Mouse (Mus musculus) cerebellum, postnatal 25 days (tissue): ENCODE data around the gene 4930512M02Rik.

Experiments
- DNase-seq, 2 experiments: peaks; one replicate each; pipeline ENCODE4 v3.0.0; 2021; ENCODE audit warnings: mixed read lengths in 2 of 2

The 4930512M02Rik gene

GRCm38 (mm10) chr11:11564266-11565044, 63.2 kb downstream of the 4930512M02Rik start:
- peak in 1 of 2 experiments; percentile 6 for DNase-seq

DNA sequence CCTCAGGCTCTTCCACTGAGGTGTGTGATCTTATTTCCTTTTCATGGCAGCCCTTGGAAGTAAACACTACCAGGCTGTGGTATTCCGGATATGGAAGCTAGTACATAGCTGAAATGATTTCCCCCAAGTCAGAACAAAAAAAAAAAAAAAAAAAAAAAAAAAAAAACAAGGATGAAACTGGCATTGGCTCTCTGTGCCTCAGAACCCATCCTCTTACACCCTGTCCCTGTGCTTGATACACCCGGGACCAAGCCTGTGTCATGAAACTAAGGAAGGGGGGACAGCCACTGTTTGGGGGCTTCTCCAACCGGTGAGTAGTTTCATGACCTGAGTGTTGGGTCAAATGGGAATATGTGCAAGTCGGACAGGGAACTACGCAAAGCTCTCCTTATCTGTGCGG, 66.5 kb downstream of the 4930512M02Rik start:
- DNase-seq: no peak

DNA sequence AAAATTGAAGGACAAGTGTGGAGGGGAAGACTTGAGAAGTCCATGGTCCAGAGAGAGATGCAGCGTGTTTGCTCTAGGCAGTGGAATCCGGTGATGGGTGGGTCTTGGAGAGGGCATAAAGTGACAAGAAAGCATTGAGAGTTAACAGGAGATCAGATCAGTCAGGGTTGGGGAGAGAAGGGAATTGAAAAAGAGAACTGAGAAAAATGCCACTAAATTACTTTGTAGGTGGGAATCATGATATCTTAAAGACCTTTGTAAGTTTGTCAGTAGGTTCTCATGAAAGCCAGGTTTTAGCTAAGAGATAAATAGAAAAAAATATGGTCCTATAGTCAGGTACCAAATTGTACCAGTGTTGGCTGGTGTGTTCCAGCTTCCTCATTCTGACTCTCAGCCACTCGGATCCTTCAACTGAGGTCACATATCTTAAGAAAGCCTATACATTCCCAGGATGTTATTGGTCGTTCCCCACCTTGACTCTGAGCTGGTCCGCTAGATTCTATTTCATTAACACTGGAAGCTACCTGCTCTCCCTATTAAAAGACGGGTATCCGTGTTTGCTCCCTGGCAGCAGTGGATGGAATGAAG, 68.4 kb downstream of the 4930512M02Rik start:
- no peak for DNase-seq

- no peak for DNase-seq
Measured at GRCm38 (mm10) chr11:11558662-11559061, 69.0 kb downstream of the 4930512M02Rik start.

DNA sequence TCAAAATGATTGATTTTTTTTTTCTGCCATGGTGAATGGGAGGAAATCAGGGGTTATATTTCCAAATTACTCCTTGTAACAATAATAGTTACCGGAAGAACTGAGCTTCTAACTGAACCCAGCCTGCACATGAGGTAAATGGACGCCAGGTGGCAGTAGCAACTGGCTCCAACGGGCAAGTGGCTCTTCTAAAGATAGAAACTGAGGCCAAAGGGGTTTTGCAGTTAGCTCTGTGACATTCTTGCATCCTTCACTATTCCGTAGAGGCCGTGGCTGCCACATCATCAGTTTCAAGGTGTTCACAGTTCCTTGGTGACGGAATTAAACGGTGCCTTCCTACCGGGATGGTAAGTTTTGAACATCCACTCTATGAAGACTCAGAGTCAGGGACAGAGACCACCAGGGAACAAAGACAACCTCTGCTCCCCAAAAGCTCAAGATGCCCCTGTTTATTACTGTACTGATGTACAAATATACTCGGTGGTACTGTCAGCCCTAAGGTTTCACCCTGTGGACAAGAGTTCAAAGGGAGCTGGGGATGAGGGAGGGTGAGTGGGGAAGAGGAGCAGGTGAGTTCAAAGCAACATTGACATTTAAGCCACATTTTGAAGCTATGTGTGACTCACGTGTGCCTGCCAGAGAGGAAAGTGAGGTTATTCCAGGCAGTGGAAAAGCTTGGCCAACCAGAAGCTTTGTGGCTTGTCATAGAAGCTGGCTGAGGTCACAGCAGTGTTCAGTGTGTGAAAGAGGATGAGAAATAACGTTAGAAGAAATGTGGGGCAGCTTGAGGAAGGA, 70.3 kb downstream of the 4930512M02Rik start:
- peak; percentile 25 to 44 for DNase-seq

DNA sequence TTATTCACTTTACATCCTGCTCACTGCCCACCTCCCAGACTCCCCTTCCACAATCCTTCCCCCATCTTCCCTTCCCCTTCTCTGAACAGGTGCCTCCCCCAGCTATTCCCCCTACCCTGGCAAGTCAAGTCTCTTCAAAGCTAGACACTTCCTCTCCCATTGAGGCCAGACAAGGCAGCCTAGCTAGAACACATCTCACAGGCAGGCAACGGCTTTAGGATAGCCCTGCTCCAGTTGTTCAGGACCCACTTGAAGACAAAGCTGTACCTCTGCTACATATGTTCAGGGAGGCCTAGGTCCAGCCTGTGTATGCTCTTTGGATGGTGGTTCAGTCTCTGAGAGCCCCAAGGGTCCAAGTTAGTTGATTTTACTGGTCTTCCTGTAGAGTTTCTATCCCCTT, 71.4 kb downstream of the 4930512M02Rik start:
- no peak for DNase-seq

GRCm38 (mm10) chr11:11555563-11555962, 72.1 kb downstream of the 4930512M02Rik start:
- DNase-seq: no peak

DNA sequence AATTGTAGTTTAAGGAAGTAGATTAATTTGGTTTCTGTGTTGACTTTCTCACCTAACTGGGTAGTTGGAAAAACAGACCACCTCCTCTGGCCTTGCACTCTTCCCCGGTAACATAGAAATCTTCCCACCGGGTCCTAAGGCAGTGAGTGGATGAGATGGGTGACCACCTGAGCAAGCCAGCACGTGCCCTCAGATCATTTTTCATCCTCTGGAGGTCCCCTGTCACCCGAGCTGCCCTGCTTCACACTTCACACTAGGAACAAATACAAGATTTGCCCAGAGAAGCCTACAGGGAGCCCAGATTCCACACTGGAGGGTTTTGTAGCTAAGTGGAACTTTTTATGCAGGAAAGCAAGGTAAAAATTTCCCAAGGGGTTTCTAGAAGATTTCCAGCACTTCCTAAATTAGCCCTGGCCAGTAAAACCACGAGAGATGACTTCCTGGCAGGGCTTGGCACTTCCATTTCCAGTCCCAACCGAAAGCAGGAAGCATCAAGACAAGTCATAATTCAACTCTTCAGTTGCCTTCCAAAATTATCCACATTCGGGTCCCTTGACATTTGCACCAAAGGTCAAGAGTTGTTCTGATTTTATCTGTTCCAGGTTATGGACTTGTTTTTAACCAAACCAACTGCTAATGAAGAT, 79.9 kb downstream of the 4930512M02Rik start:
- no peak for DNase-seq

- no peak for DNase-seq
Measured at GRCm38 (mm10) chr11:11546903-11547511, 80.6 kb downstream of the 4930512M02Rik start.

- DNase-seq: no peak
Measured at GRCm38 (mm10) chr11:11545948-11546347, 81.7 kb downstream of the 4930512M02Rik start.
